Mouse (Mus musculus) kidney, adult 9 months (tissue): ENCODE measurements around the gene Dpf2.

Source experiments
- DNase-seq: peaks from one replicate; pipeline ENCODE4 v3.0.0; 2022

The Dpf2 gene

GRCm38 (mm10) chr19:5935691-5936090 lies 22.9 kb upstream of the Dpf2 start:
- no peak for DNase-seq

- DNase-seq, result no peak
Measured at GRCm38 (mm10) chr19:5935266-5935665, 22.5 kb upstream of the Dpf2 start.

GRCm38 (mm10) chr19:5929634-5930596 lies 17.1 kb upstream of the Dpf2 start:
- peak; percentile 85 for DNase-seq

DNA sequence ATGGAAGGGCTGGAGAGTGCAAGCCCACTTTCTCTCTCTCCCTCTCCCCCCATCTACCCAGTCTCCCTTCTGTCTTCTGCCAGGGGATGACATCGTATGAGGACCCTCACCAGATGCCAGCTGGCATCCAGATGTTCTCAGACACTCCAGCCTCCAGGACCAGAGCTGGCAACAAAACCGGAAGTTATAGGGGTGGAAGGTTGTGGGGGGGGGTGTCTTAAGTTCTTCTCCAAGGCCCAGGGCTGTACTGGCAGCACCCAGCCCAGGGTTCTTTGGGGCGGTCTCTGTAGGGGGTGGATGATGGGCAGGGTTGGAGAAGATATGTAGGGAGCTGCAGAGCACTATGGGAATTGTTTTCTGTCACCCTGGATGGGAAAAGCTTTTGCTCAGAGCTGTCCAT lies 15.7 kb upstream of the Dpf2 start:
- DNase-seq, result no peak

DNA sequence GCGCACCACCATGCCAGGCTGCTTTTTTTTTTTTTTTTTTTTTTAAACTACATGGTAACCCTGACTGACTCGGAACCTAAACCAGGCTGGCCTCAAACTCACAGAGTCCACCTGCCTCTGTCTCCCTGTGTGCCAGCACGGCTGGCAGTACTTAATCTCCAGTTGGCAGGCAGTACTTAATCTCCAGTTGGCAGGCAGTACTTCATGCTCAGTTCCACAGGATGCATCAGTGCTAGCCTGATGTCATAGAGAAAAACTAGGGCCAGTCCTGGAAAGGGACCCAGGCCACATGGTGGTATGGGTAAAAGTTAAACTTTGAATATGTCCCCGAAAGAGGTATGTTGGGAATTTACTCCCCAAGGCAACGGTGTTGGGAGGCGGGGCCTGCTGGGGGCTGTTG lies 15.3 kb upstream of the Dpf2 start:
- no peak for DNase-seq

DNA sequence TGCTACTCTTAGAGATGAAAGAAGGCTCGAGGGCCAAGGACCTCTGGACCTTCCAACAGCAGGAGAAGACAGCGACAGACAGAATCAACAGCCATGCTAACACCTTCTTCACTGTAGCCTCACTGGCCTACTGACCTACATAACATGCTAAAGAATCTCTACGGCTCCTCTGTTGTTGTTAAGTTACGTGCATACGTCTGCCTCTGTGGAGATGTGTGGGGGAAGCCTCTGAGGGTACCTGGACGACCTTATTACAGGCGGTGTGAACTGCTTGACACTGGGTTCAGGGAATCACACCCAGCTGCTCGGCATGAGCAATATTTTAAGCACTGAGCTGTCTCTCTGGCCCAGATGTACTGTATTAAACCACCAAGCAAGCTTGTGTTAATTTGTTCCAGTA lies 14.7 kb upstream of the Dpf2 start:
- no peak for DNase-seq

GRCm38 (mm10) chr19:5927026-5927425 lies 14.2 kb upstream of the Dpf2 start:
- DNase-seq, result no peak

DNA sequence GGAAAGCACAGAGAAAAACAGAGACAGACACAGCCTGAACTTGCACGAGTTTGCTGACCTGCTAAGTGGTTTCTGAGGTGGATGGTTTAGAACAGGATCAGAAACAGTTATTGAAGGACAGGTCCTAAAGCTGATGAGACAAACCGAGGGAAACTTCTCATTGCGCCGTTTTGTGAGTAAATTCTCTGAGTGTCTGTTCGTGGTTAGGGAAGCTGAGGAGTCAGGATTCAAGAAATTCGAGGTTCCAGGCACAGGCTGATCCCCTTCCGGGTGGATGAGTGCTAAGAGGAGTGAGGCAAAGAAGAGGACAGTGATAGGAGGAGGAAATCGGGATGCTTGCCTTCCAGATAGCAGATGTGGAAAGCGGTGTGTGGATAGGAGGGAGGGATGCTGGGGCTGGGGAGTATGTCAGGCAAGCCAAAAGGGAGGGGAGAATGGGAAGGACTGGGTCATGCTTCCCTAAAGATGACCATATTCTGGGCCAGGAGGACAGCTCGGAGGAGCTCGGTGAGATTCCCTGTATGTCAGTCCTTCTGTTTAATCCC lies 12.6 kb upstream of the Dpf2 start:
- DNase-seq, result no peak

DNA sequence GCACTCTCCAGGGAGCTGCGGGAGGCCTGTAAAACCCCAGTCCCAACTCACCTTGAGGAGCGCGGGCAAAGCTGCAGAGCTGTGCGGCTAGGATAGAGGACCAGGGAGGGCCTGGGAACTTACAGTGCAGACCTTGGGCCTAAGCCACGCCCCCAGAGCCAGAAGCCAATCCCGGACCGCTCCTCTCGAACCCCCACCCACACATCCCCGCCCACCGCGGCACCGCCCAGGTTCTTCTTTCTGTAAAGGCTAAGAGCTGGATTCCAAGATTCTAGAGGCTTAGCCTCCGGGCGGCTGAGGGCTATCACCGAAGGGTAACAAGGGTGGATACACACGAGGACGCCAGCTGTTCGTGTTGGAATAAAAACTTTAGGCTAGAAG lies 11.9 kb upstream of the Dpf2 start, which contains the start of gene Cdc42ep2:
Gene Cdc42ep2, minus strand, starts transcription at position 104 of the 381 bp plus-strand sequence.
- peak; percentile 97 for DNase-seq

- peak; percentile 93 for DNase-seq
Measured at GRCm38 (mm10) chr19:5923990-5924712, 11.3 kb upstream of the Dpf2 start.

- DNase-seq, result no peak
Measured at GRCm38 (mm10) chr19:5922963-5923362, 10.2 kb upstream of the Dpf2 start.

DNA sequence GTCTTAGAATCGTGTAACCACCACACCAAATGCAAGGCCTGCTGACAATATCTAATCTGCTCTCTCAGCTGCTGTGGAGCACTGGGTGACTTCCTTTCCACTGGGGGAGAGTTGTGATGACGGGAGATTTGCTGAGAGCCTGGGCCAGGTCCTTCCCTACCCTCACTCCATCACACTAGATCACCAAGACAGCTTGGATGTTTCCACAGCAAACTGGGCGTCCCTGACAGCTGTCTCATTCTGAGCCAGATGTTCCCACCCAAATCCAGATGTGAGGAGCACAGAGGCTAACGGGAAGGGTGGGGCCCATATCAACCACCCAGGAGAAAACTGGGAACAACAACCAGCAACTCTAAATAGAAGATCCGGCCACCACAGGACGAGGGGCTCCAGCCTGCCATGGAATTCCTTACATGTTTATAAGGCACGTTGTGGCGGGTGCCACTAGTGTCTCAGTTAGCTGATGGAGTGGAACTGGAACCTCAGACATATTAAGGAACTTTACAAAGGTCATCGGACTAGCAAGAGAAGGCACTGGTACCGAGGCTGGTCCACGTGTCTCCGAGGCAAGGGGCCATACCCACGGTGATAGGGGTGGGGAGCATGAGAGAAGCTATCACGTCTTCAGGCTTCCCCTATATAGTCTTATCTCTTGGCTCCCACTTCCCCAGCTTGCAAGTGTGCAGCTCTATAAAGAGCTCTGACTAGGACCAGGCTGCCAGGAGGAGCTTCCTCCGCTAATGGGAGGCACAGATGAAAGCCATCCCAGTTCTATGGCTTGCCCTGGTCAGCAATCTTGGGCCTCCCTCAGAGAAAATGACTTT lies 9.5 kb upstream of the Dpf2 start:
- no peak for DNase-seq

- no peak for DNase-seq
Measured at GRCm38 (mm10) chr19:5921715-5922114, 8.9 kb upstream of the Dpf2 start.

- DNase-seq, result peak; percentile 100
Measured at GRCm38 (mm10) chr19:5912103-5913006, 455 bp downstream of the Dpf2 start.

GRCm38 (mm10) chr19:5911430-5912102 lies 1.2 kb downstream of the Dpf2 start:
- no peak for DNase-seq

GRCm38 (mm10) chr19:5910221-5910620 lies 2.6 kb downstream of the Dpf2 start:
- DNase-seq, result no peak

DNA sequence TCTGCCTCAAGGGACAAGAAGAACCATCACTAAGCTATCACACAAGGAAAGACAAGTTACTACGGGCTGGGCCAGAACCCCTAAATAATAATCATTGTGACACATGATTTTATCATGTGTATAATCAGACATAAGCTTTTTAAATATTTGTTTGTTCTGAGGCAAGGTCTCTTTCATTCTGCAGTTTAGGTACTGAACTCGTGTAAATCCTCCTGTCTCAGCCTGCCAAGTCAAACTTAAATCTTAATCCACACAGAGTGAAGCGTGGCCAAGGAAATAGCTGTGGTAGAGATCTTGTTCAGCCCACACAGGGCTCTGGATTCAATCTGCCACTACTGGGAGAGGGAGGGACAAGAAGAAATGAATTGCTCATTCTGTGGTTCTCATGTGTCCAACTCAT lies 5.5 kb downstream of the Dpf2 start:
- DNase-seq, result no peak

- DNase-seq, result peak; percentile 95
Measured at GRCm38 (mm10) chr19:5894002-5894678, 18.7 kb downstream of the Dpf2 start, which contains the start of gene Tigd3. Gene Tigd3 (minus strand): TSS chr19:5894149.

- DNase-seq, result no peak
Measured at GRCm38 (mm10) chr19:5893282-5894001, 19.4 kb downstream of the Dpf2 start.

- no peak for DNase-seq
Measured at GRCm38 (mm10) chr19:5892735-5893134, 20.1 kb downstream of the Dpf2 start.
